Mouse (Mus musculus) liver, embryonic 14.5 days (tissue): ENCODE data around the gene Tap1.

ENCODE experiments used
- CTCF ChIP-seq: IDR thresholded peaks from 2 replicates; pipeline ENCODE4 v1.5.1; 2016; ENCODE audit warnings: antibody characterized with exemption, low read depth, control low read depth
- EP300 ChIP-seq: IDR thresholded peaks from 2 replicates; pipeline ENCODE4 v1.6.1; 2016; ENCODE audit warnings: antibody characterized with exemption, low read depth

GRCm38 (mm10) chr17:34186885-34187260 is 480 bp upstream of the Tap1 start:
- no peak for TF ChIP-seq CTCF
- TF ChIP-seq EP300 = no peak
